Mouse (Mus musculus) urinary bladder, postnatal 14 days (tissue): ENCODE measurements around the gene Fbxo21.
A peak's percentile ranks its signal among the peaks of the same experiment; 100 is the strongest.

ENCODE experiments used
- DNase-seq: peaks from one replicate; pipeline ENCODE4 v3.0.0; 2021; ENCODE audit warnings: low spot score

The Fbxo21 gene

GRCm38 (mm10) chr5:117976657-117977500 is at the start of gene Fbxo21:
Fbxo21 (plus strand) TSS chr5:117976730.
- peak; percentile 98 for DNase-seq

- no peak for DNase-seq
Observed at GRCm38 (mm10) chr5:117928553-117928952, 48.0 kb upstream of the Fbxo21 start.

- no peak for DNase-seq
Observed at GRCm38 (mm10) chr5:117932222-117932621, 44.3 kb upstream of the Fbxo21 start.

- peak; percentile 87 for DNase-seq
Observed at GRCm38 (mm10) chr5:117932862-117933261, 43.7 kb upstream of the Fbxo21 start.

GRCm38 (mm10) chr5:117936346-117936745 is 40.2 kb upstream of the Fbxo21 start:
- DNase-seq = no peak

- DNase-seq = no peak
Observed at GRCm38 (mm10) chr5:117937186-117937585, 39.3 kb upstream of the Fbxo21 start.

GRCm38 (mm10) chr5:117938182-117938581 is 38.3 kb upstream of the Fbxo21 start:
- DNase-seq = peak; percentile 62

GRCm38 (mm10) chr5:117939402-117939801 is 37.1 kb upstream of the Fbxo21 start:
- no peak for DNase-seq

GRCm38 (mm10) chr5:117941552-117941951 is 35.0 kb upstream of the Fbxo21 start:
- no peak for DNase-seq

- no peak for DNase-seq
Observed at GRCm38 (mm10) chr5:117946605-117947004, 29.9 kb upstream of the Fbxo21 start.

GRCm38 (mm10) chr5:117949393-117949792 is 27.1 kb upstream of the Fbxo21 start:
- DNase-seq = no peak

- DNase-seq = no peak
Observed at GRCm38 (mm10) chr5:117953893-117954292, 22.6 kb upstream of the Fbxo21 start.

GRCm38 (mm10) chr5:117954429-117954828 is 22.1 kb upstream of the Fbxo21 start:
- no peak for DNase-seq

GRCm38 (mm10) chr5:117955675-117956420 is 20.7 kb upstream of the Fbxo21 start:
- DNase-seq = no peak

GRCm38 (mm10) chr5:117964750-117965149 is 11.8 kb upstream of the Fbxo21 start:
- DNase-seq = no peak

- no peak for DNase-seq
Observed at GRCm38 (mm10) chr5:117966956-117967355, 9.6 kb upstream of the Fbxo21 start.

GRCm38 (mm10) chr5:117967659-117968069 is 8.9 kb upstream of the Fbxo21 start:
- DNase-seq = no peak

- DNase-seq = no peak
Observed at GRCm38 (mm10) chr5:117969681-117970427, 6.7 kb upstream of the Fbxo21 start.

- DNase-seq = no peak
Observed at GRCm38 (mm10) chr5:117976263-117976656, 270 bp upstream of the Fbxo21 start.

- no peak for DNase-seq
Observed at GRCm38 (mm10) chr5:117977501-117978158, 1.1 kb downstream of the Fbxo21 start.

- no peak for DNase-seq
Observed at GRCm38 (mm10) chr5:117978159-117978697, 1.7 kb downstream of the Fbxo21 start.

GRCm38 (mm10) chr5:117979082-117979481 is 2.6 kb downstream of the Fbxo21 start:
- DNase-seq = no peak
